Mouse (Mus musculus): ENCODE measurements around the gene Fam120b. TPM values are rescaled to one million over a fixed set of nuclear protein-coding genes. Genes with fewer than 3 reads are reported as not detected.
"Not testable (repeated sequence)": the region's sequence is repeated elsewhere in the genome, so short reads cannot be mapped to it uniquely, and the experiment has no call there.

Fam120b gene
- total RNA-seq, 2 experiments from 2014 or later: 3.3 TPM

- no peak for ATAC-seq (replicated peaks; ENCODE audit: low FRiP score, poor library complexity, severe bottlenecking)
Measured at GRCm38 (mm10) chr17:15429451-15429850, 33.4 kb downstream of the Fam120b start.

GRCm38 (mm10) chr17:15429937-15430336 lies 33.9 kb downstream of the Fam120b start:
- no peak for ATAC-seq (replicated peaks; ENCODE audit: low FRiP score, poor library complexity, severe bottlenecking)

- ATAC-seq (replicated peaks; ENCODE audit: low FRiP score, poor library complexity, severe bottlenecking): no peak
Measured at GRCm38 (mm10) chr17:15431021-15431514, 35.1 kb downstream of the Fam120b start.

- ATAC-seq (replicated peaks; ENCODE audit: low FRiP score, poor library complexity, severe bottlenecking): no peak
Measured at GRCm38 (mm10) chr17:15431551-15431950, 35.5 kb downstream of the Fam120b start.

- ATAC-seq (replicated peaks; ENCODE audit: low FRiP score, poor library complexity, severe bottlenecking): no peak
Measured at GRCm38 (mm10) chr17:15432036-15432435, 36.0 kb downstream of the Fam120b start.

- no peak for ATAC-seq (replicated peaks; ENCODE audit: low FRiP score, poor library complexity, severe bottlenecking)
Measured at GRCm38 (mm10) chr17:15434748-15435147, 38.7 kb downstream of the Fam120b start.

GRCm38 (mm10) chr17:15440067-15440462 lies 44.1 kb downstream of the Fam120b start:
- ATAC-seq (replicated peaks; ENCODE audit: low FRiP score, poor library complexity, severe bottlenecking): no peak

- ATAC-seq (replicated peaks; ENCODE audit: low FRiP score, poor library complexity, severe bottlenecking): no peak
Measured at GRCm38 (mm10) chr17:15440463-15441121, 44.6 kb downstream of the Fam120b start.

- no peak for ATAC-seq (replicated peaks; ENCODE audit: low FRiP score, poor library complexity, severe bottlenecking)
Measured at GRCm38 (mm10) chr17:15445421-15445820, 49.4 kb downstream of the Fam120b start.

DNA sequence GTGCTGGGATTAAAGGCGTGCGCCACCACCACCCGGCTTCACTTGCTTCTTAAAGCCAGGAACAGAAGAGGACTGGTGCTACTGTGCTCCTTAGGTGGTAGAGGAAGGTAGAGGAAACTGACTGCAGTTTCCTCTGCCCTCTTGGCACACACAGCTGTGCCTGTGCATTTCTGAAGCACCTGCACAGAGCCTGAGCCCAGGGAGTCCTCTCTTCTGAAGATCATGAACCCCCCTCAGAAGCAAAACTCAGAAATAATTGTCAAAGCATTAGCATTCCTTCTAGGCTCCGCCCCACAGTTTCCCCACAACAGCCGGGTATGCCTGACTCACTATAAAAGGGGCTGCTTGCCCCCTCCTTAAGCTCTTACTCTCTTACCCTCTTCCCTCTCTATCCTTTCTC lies 51.8 kb downstream of the Fam120b start:
- no peak for ATAC-seq (replicated peaks; ENCODE audit: low FRiP score, poor library complexity, severe bottlenecking)

- not testable (repeated sequence) for ATAC-seq (replicated peaks; ENCODE audit: low FRiP score, poor library complexity, severe bottlenecking)
Measured at GRCm38 (mm10) chr17:15449144-15449543, 53.1 kb downstream of the Fam120b start.

DNA sequence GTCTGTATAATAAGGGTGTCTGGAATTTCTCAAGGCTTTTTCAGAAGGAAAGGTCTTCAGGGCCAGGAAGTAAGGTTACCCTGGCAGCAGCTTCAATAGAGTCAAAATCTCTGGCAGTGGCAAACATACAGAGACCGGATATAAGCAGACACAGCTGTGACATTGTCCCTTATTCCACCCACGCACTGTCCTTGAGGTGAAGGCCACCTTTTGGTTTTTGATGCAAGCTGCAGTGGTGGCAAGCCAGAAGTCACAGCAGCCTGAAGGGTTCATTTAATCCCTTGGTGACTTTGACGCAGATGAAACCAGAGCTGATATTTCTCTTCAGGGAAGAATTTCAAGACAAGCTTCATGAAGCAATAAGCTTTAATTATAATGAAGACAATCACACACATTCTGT lies 53.6 kb downstream of the Fam120b start:
- ATAC-seq (replicated peaks; ENCODE audit: low FRiP score, poor library complexity, severe bottlenecking): no peak

DNA sequence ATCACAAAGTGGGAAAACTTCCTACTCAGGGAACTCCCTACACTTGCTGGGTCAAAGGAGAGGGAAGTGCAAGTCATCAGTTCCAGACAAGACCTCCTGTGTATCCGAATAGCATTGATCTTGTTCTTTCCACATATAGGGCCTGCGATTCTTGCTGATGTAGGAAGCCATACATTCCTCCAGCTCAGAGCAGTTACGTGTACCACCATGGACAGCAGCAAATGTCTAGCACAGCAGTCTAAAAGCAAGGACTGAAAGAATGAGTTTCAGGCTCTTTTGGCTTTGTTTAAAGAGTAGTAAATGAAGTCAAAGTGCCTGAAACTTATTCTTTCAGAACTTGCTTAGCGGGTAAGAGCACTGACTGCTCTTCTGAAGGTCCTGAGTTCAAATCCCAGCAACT lies 59.2 kb downstream of the Fam120b start:
- no peak for ATAC-seq (replicated peaks; ENCODE audit: low FRiP score, poor library complexity, severe bottlenecking)

GRCm38 (mm10) chr17:15456595-15456994 lies 60.6 kb downstream of the Fam120b start:
- ATAC-seq (replicated peaks; ENCODE audit: low FRiP score, poor library complexity, severe bottlenecking): no peak

DNA sequence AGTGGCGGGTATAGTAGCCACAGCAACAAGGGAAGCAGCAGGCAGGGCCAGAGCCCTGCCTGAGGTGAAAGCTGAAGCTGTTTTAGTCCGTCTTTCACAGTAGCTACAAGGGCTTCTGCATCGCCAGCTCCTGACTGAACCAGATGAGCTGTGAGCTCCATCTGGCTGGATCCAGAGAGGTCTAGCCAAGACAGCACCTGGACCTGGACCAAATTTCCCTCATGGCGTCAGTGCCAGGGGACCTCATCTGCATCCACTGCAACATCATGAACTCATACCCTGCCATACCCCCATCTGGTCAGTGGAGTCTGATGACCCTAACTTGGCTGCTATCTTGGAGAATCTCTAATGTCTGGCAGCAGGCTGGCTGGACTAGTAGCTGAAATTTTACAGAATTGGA lies 63.8 kb downstream of the Fam120b start:
- no peak for ATAC-seq (replicated peaks; ENCODE audit: low FRiP score, poor library complexity, severe bottlenecking)

DNA sequence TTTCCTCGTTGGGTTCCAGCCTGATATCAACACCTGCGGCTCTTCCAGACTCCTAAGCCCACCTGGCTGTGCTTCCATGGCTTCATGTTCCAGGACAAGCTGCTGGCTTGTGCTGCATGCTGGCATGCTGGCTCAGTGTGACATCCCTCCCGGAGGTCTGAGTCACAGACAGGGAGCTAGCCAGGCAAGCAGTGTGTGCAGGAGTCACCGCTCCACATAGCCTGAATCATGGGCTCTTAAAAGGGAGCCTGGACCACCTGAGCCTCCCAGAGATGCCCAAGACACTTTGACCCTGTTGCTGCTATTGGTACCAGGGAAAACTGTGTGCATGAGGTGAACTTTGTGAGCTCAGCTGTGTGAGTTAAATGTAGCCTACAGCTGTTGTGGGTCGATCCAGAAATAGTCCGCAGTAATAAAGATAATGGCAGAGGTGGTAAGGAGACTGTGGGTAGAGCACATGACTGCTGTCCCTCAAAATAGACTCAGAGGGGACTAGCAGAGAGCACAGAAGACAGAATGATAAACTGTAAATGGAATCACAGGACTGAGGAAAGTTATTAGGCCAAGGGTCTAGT lies 66.0 kb downstream of the Fam120b start:
- no peak for ATAC-seq (replicated peaks; ENCODE audit: low FRiP score, poor library complexity, severe bottlenecking)

GRCm38 (mm10) chr17:15467669-15468068 lies 71.7 kb downstream of the Fam120b start:
- ATAC-seq (replicated peaks; ENCODE audit: low FRiP score, poor library complexity, severe bottlenecking): peak; percentile 94

- ATAC-seq (replicated peaks; ENCODE audit: low FRiP score, poor library complexity, severe bottlenecking): no peak
Measured at GRCm38 (mm10) chr17:15472671-15473070, 76.7 kb downstream of the Fam120b start.

Data from erythroblast, adult 5-6 weeks (primary cell).